Mouse (Mus musculus) forebrain, postnatal 0 days (tissue): ENCODE data around the gene Jph2. TPM values are rescaled to one million over a fixed set of nuclear protein-coding genes. Genes with fewer than 3 reads are reported as not detected.

Experiments
- ATAC-seq: fragments of 200-750 bp; cut with Nextera tagmentation; 2 replicates; pipeline ENCODE4 v1.8.0; 2017; ENCODE audit warnings: mild to moderate bottlenecking, moderate library complexity
- DNase-seq: peaks from one replicate; pipeline ENCODE4 v3.0.0-alpha.2; 2015
- H3K27ac ChIP-seq: fragments of 300-500 bp; sonication (generic); 2 replicates; pipeline ENCODE4 v1.5.1; 2014; ENCODE audit warnings: low read depth, mild to moderate bottlenecking, antibody characterized with exemption, low read length, moderate library complexity, mixed read lengths
- H3K27me3 ChIP-seq: fragments of 300-500 bp; sonication (generic); 2 replicates; pipeline ENCODE4 v1.6.1; 2014; ENCODE audit warnings: mild to moderate bottlenecking, low read length, mixed read lengths; ENCODE audit not compliant: insufficient read depth
- H3K36me3 ChIP-seq: fragments of 300-500 bp; sonication (generic); 2 replicates; pipeline ENCODE4 v1.6.1; 2014; ENCODE audit warnings: mild to moderate bottlenecking, moderate library complexity; ENCODE audit not compliant: insufficient read depth
- H3K4me1 ChIP-seq: fragments of 300-500 bp; sonication (generic); 2 replicates; pipeline ENCODE4 v1.6.1; 2014; ENCODE audit warnings: antibody characterized with exemption; ENCODE audit not compliant: insufficient read depth
- H3K4me2 ChIP-seq: fragments of 300-500 bp; sonication (generic); 2 replicates; pipeline ENCODE4 v1.6.1; 2014; ENCODE audit warnings: low read depth, mild to moderate bottlenecking, moderate library complexity
- H3K4me3 ChIP-seq: fragments of 300-500 bp; sonication (generic); 2 replicates; pipeline ENCODE4 v1.5.1; 2014; ENCODE audit warnings: low read depth, low read length, mixed read lengths
- H3K9ac ChIP-seq: fragments of 300-500 bp; sonication (generic); 2 replicates; pipeline ENCODE4 v1.6.1; 2014; ENCODE audit warnings: mild to moderate bottlenecking
- H3K9me3 ChIP-seq: fragments of 300-500 bp; sonication (generic); 2 replicates; pipeline ENCODE4 v1.6.1; 2016; ENCODE audit warnings: low read length
- CTCF ChIP-seq: sonication (generic); IDR thresholded peaks from 2 replicates; pipeline ENCODE4 v1.5.1; 2016; ENCODE audit warnings: antibody characterized with exemption, control low read depth, low read depth
- WGBS: fragments of 180-500 bp; shearing (Covaris S2); extraction: QIAGEN DNeasy Blood & Tissue Kit; methylation state at CpG from one replicate; pipeline ENCODE4 v1.1.7; 2014; 5-methylcytosine and 5-hydroxymethylcytosine counted together
- polyA plus RNA-seq: library from polyadenylated mRNA; unstranded; fragments of >200 nt; fragmentation: Nextera tagmentation; extraction: Ambion mirVana; gene quantifications from 2 replicates; pipeline ENCODE4 v1.2.1, GENCODE M21; 2015
- total RNA-seq: library from RNA; depleted of rRNA; stranded (reverse); fragments of >200 nt; gene quantifications from 2 replicates; pipeline ENCODE4 v1.2.3, GENCODE M21; 2014

Gene Jph2
- total and polyA plus RNA-seq, 2 experiments from 2014 or later, result 0.82 to 1.9 TPM

DNA sequence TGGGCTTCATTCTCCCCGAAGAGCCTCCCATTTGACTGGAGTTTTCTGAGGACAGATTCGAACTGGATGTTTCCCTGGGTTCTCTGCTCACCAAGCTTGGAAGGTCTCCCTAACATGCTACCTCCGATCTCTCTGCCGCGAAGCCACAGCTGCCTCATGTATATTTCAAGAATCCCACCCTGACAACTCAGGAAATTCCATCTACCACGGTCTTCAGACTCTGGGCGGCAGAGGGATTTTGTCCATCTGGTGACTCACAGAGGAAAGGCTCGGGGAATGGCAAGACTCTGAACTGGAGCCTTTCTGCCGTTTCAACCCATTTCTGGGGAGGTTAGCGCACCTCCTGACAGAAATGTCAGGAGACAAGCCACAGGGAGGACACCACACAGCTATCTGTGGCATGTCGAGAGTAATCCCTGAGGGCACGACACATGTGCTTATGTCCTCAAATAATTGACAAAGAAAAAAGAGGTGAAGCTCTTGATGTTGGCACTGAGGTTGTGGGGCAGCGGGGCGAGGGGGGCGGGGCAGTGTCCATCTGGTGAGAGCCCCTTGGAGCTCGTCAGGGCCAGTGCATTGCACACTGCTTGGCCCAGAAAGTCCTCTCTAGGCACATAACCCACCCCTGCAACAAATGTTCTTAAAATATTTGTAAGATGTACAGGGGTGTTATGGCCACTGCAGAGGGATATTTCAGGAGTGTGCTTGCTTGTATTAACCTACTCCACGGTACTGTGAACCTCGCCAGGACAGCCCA, 32.8 kb downstream of the Jph2 start:
- Histone ChIP-seq H3K27ac (no peak overlapping the region), H3K4me1 (no peaks in the 10 kb centered on the region), H3K4me3 (no peak overlapping the region), H3K27me3 (no peaks in the 10 kb centered on the region), H3K9me3 (no peaks in the 10 kb centered on the region), H3K4me2 (no peak overlapping the region), H3K36me3 (no peaks in the 10 kb centered on the region), H3K9ac (no peak overlapping the region)
- 83% methylated on average over 18 of the region's 18 CpGs for WGBS
- DNase-seq (no peak), ATAC-seq (no peak)
- no peak for TF ChIP-seq CTCF

DNA sequence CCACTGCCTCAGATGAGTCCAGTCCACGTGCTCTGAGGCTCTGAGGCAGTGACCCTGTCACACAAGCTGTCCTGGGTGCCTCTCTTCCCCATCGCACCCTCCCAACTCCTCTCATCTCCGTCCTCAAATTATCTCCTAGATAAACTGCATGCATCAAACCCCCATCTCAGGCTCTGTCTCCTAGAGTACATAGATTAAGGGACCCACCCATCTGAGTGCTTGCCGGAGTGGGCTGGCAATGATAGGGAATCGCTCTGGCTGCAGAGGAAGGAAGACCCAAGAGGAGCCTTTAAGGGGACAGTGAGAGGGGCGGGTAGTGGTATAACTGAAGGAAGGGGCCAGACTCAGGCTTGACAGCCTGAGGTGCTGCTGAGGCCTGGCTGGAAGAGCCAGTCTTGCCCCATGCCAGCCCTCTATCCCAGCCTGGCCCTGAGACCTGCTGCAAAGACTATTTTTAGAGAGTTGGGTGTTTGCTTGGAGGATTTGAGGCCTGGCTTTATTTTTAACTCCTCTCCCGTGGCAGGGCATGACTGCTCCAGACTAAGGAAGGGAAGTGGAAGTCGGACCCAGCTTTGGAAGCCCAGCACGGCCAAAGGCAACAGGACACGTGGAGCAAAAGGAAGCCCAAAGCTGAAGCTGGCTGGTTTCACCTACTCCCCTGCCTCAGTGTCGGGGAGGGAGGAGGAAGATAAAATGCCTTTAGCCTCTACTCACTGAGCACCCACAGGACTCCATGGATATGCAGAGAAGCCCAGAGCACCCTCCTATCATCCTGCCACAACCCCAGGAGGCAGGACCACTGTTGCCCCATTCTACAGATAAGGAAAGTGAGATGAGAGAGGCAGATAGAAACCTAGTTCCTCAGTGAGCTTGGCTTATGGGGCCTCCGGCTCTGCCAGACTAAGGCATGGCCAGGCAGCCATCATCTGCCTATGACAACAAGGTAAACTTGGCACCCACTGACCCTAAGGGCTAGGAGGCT, 34.6 kb downstream of the Jph2 start:
- no peak for ATAC-seq
- no peak for TF ChIP-seq CTCF

DNA sequence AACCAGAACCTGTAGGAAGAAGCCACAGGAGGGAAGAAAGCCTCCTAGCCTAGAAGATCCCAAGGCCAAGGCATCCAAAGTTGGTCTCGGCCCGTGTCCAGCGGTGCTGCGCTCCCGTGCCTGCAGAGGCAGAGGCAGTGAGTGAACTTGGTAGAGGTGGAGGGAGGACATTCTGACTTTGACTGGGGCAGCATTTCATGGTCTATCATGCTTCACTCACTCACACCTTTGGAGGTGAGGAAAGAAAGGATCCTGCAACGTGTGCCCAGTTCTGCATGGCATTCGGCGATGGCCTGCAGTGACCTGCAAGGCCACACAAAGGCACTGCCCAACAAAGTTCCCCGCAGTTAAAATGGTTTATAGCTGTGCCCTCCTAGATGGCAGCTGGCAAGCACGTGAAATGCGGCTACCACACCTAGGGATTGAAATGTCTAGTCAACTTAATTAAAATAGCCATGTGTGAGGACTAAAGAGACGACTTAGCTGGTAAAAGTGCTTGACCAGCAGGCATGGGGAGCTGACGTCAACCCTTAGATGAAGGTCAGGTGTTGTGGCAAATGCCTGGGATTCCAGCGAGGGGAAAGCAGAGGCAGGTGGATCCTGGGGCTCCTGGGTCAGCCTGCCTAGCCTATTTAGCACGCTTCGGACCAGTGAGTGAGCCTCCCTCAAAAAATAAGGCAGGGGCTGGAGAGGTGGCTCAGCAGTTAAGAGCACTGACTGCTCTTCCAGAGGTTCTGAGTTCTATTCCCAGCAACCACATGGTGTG, 36.8 kb downstream of the Jph2 start:
- Histone ChIP-seq H3K4me3 (no peak overlapping the region), H3K27ac (no peak overlapping the region), H3K9me3 (no peaks in the 10 kb centered on the region), H3K9ac (no peak overlapping the region), H3K4me1 (no peaks in the 10 kb centered on the region), H3K4me2 (no peak overlapping the region), H3K36me3 (no peaks in the 10 kb centered on the region), H3K27me3 (no peaks in the 10 kb centered on the region)
- DNase-seq (no peak), ATAC-seq (no peak)
- WGBS, result 85% methylated on average over 16 of the region's 16 CpGs
- no peak for TF ChIP-seq CTCF

More for the DNA sequence above, 34.6 kb downstream of the Jph2 start:
- Histone ChIP-seq H3K27me3 (no peaks in the 10 kb centered on the region), H3K9ac (no peak overlapping the region), H3K9me3 (no peaks in the 10 kb centered on the region), H3K4me3 (no peak overlapping the region), H3K4me2 (no peak overlapping the region), H3K36me3 (no peaks in the 10 kb centered on the region), H3K4me1 (no peaks in the 10 kb centered on the region), H3K27ac (no peak overlapping the region)
- WGBS, result 80% methylated on average over 12 of the region's 12 CpGs
- no peak for DNase-seq

DNA sequence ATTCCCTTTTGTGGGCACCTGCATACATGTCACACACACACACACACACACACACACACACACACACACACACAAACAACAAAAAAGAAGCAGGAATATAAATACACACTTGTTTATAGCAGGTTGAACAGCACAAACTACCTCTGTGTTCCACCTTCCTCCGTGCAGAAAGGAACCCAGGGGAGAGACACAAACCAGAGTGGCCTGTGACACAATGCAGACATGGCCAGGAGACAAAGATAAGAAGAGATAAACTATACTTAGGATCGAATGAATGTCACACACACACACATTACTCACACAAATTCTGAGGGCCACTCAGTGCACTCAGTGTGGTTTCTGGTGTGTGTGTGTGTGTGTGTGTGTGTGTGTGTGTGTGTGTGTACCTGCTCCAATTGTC, 38.5 kb downstream of the Jph2 start:
- WGBS, result 92% methylated on average over 2 of the region's 2 CpGs
- DNase-seq, result no peak
- Histone ChIP-seq H3K9me3 (no peaks in the 10 kb centered on the region), H3K4me3 (no peak overlapping the region), H3K27me3 (no peaks in the 10 kb centered on the region; the same call in 1 of the 2 replicates), H3K4me2 (no peak overlapping the region), H3K9ac (no peak overlapping the region), H3K36me3 (no peaks in the 10 kb centered on the region), H3K4me1 (no peaks in the 10 kb centered on the region), H3K27ac (no peak overlapping the region)
- TF ChIP-seq CTCF, result no peak
- ATAC-seq, result no peak

DNA sequence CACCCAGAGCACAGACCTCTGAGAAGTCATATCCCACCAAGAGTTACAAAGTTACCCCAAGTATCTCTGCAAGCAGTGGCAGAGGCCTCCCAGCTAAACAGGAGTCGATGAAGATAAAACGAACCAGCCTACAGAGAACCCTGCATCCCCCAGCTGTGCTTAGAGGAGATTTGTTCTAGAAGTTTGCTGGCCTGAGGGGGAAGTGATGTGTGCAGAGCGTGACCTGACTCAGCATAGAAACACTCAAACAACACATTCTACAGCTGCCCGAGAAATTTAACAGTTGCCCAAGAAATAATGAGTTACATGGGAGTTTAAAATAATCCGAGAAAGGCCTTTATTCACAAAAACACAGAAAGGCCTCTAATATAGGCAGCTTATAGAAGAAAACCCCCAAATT, 39.1 kb downstream of the Jph2 start:
- no peaks in the 10 kb centered on the region for H3K36me3 ChIP-seq
- no peaks in the 10 kb centered on the region for H3K9me3 ChIP-seq
- no peak overlapping the region for H3K4me2 ChIP-seq
- no peak for TF ChIP-seq CTCF
- no peak overlapping the region for H3K4me3 ChIP-seq
- no peak for DNase-seq
- H3K27ac ChIP-seq, result no peak overlapping the region
- WGBS, result 81% methylated on average over 5 of the region's 5 CpGs
- H3K9ac ChIP-seq, result no peak overlapping the region
- ATAC-seq, result no peak
- H3K27me3 ChIP-seq, result no peaks in the 10 kb centered on the region; the same call in 1 of the 2 replicates
- no peaks in the 10 kb centered on the region for H3K4me1 ChIP-seq

DNA sequence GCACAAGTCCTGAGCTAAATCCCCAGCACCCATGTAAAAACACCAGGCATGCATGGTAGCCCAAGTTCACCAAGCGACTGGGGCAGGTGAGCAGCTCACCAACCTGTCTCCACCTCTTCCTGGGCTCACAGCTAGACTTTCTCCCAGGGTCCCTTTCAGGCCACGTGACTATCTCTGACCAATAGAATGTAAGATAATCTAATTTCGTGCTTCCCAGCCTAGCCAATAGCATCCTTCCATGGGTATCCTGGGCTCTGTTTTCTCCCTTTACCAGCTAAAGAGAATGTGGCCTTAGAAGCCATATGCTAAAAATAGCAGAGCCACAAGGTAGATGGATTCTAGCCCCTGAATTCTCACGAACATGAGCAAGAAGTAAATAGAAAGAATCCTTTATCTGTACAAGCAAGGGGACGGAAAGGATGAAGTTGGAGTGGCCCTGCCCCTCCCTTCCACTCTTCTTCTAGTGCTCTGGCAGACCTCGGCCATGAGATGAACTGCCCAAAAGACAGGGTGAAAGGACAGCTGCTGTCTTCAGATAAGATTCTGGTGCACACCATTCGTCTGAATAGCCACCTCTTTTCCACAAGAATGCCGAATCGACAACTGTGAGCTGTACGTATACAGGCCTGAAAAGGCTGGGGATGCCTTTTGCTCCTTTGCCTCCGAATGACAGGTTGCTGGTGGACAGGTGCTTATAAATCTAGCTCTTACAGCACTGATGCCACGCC, 41.5 kb downstream of the Jph2 start:
- TF ChIP-seq CTCF, result no peak
- H3K36me3 ChIP-seq, result no peaks in the 10 kb centered on the region
- no peaks in the 10 kb centered on the region for H3K4me1 ChIP-seq
- no peak overlapping the region for H3K4me3 ChIP-seq
- H3K27ac ChIP-seq, result no peak overlapping the region
- DNase-seq (no peak), ATAC-seq (no peak)
- H3K4me2 ChIP-seq, result no peak overlapping the region
- H3K9ac ChIP-seq, result no peak overlapping the region
- H3K27me3 ChIP-seq, result no peaks in the 10 kb centered on the region; the same call in 1 of the 2 replicates
- no peaks in the 10 kb centered on the region for H3K9me3 ChIP-seq
- WGBS, result 84% methylated on average over 12 of the region's 12 CpGs
